Mouse (Mus musculus): ENCODE results near the gene Snx25. TPM values are rescaled to one million over a fixed set of nuclear protein-coding genes. Genes with fewer than 3 reads are reported as not detected.
"Not testable (repeated sequence)": the region's sequence is repeated elsewhere in the genome, so short reads cannot be mapped to it uniquely, and the experiment has no call there.

Gene Snx25
- polyA plus RNA-seq, 1 experiment from 2014 or later, result 3.1 TPM

DNA sequence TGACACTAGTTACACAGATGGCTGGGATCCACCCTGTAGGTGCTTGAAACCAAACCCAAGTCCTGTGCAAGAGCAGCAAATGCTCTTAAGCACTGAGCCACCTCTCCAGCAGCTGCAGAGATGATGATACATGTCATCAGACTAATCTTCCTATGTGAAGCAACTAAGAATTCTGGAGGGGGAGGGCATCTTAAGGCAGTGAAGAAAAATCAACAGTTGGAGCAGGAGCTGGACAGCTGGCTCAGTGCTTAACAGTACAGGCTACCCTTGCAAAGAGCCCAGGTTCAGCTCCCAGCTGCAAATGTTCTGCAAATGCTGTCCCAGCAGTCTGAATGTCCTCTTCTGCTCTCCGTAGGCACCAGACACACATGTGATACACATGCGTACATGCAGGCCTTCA lies 29.5 kb downstream of the Snx25 start:
- Histone ChIP-seq H3K27ac (replicated peaks) (no peak overlapping the region), H3K4me1 (replicated peaks; ENCODE audit: control insufficient read depth, insufficient read depth) (no peaks in the 10 kb centered on the region), H3K4me3 (ENCODE audit: low read depth, low read length) (no peak overlapping the region), H3K36me3 (ENCODE audit: control insufficient read depth, insufficient read depth, low read length) (no peaks in the 10 kb centered on the region), H3K9me3 (ENCODE audit: control insufficient read depth, low read length) (no peaks in the 10 kb centered on the region), H3K4me2 (replicated peaks; ENCODE audit: low read depth) (no peak overlapping the region), H3K9ac (ENCODE audit: low read length) (no peak overlapping the region), H3K27me3 (ENCODE audit: control insufficient read depth, insufficient read depth, low read length) (no peaks in the 10 kb centered on the region)
- TF ChIP-seq CTCF (IDR thresholded peaks at IDR 0.05; ENCODE audit: low read depth) (no peak), EP300 (optimal IDR thresholded peaks at IDR 0.05) (no peak)
- ATAC-seq (ENCODE audit: low FRiP score, low TSS enrichment) (no peak), DNase-seq (ENCODE audit: low spot score) (no peak)
- whole genome bisulfite sequencing, result 84% methylated on average over 2 of the region's 2 CpGs

DNA sequence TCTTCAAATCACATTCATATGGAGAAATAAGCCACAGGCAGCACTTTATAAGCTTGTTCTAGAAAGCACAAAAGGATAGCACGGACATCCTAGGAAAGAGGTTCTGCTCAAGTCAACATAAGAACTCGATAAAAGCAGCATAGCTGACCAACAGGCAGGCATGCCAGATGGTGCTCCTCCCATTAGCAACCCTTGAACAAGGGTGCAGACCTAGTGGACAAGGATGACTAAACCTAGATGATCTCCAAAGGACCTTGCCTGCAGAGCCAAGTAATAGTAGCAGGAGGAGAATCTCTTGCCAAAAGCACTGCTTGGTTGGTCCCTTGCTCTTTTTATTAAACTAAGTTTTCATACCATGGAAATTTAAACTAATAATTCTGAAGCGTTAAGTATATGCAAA lies 32.8 kb downstream of the Snx25 start:
- H3K9me3 ChIP-seq (ENCODE audit: control insufficient read depth, low read length), result no peaks in the 10 kb centered on the region
- 88% methylated on average over 3 of the region's 3 CpGs for WGBS

DNA sequence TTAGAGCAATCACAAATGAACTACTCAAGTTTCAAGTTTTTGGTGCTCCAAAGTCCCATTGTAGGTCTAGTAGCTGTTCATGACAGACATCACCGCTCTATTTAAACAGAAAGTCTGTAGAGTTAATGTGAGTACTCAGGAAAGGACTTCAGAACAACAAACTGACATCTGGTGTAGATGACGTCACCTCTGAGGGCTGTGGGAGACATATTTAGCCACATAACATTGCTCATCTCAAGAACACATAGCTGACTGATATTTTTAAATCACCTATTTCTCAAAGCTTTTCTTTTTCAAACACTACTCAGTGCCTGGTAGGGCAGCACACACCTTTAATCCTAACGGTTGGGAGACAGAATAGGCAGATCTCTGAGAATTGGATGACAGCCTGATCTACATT lies 34.8 kb downstream of the Snx25 start:
- WGBS, result 73% methylated on average over 3 of the region's 3 CpGs
- no peaks in the 10 kb centered on the region for H3K27me3 ChIP-seq (ENCODE audit: control insufficient read depth, insufficient read depth, low read length)
- H3K27ac ChIP-seq (replicated peaks), result no peak overlapping the region
- no peak overlapping the region for H3K4me3 ChIP-seq (ENCODE audit: low read depth, low read length)
- H3K36me3 ChIP-seq (ENCODE audit: control insufficient read depth, insufficient read depth, low read length), result no peaks in the 10 kb centered on the region
- TF ChIP-seq EP300 (optimal IDR thresholded peaks at IDR 0.05) (no peak), CTCF (IDR thresholded peaks at IDR 0.05; ENCODE audit: low read depth) (no peak)
- ATAC-seq (ENCODE audit: low FRiP score, low TSS enrichment), result no peak
- no peaks in the 10 kb centered on the region for H3K9me3 ChIP-seq (ENCODE audit: control insufficient read depth, low read length)
- H3K9ac ChIP-seq (ENCODE audit: low read length), result no peak overlapping the region
- H3K4me2 ChIP-seq (replicated peaks; ENCODE audit: low read depth), result no peak overlapping the region
- no peaks in the 10 kb centered on the region for H3K4me1 ChIP-seq (replicated peaks; ENCODE audit: control insufficient read depth, insufficient read depth)
- no peak for DNase-seq (ENCODE audit: low spot score)

More for the DNA sequence above, 32.8 kb downstream of the Snx25 start:
- Histone ChIP-seq H3K9ac (ENCODE audit: low read length) (no peak overlapping the region), H3K4me3 (ENCODE audit: low read depth, low read length) (no peak overlapping the region), H3K27me3 (ENCODE audit: control insufficient read depth, insufficient read depth, low read length) (no peaks in the 10 kb centered on the region), H3K4me2 (replicated peaks; ENCODE audit: low read depth) (no peak overlapping the region), H3K27ac (replicated peaks) (no peak overlapping the region), H3K4me1 (replicated peaks; ENCODE audit: control insufficient read depth, insufficient read depth) (no peaks in the 10 kb centered on the region), H3K36me3 (ENCODE audit: control insufficient read depth, insufficient read depth, low read length) (no peaks in the 10 kb centered on the region)
- no peak for TF ChIP-seq EP300 (optimal IDR thresholded peaks at IDR 0.05)
- TF ChIP-seq CTCF (IDR thresholded peaks at IDR 0.05; ENCODE audit: low read depth), result no peak
- DNase-seq (ENCODE audit: low spot score), result no peak
- no peak for ATAC-seq (ENCODE audit: low FRiP score, low TSS enrichment)

DNA sequence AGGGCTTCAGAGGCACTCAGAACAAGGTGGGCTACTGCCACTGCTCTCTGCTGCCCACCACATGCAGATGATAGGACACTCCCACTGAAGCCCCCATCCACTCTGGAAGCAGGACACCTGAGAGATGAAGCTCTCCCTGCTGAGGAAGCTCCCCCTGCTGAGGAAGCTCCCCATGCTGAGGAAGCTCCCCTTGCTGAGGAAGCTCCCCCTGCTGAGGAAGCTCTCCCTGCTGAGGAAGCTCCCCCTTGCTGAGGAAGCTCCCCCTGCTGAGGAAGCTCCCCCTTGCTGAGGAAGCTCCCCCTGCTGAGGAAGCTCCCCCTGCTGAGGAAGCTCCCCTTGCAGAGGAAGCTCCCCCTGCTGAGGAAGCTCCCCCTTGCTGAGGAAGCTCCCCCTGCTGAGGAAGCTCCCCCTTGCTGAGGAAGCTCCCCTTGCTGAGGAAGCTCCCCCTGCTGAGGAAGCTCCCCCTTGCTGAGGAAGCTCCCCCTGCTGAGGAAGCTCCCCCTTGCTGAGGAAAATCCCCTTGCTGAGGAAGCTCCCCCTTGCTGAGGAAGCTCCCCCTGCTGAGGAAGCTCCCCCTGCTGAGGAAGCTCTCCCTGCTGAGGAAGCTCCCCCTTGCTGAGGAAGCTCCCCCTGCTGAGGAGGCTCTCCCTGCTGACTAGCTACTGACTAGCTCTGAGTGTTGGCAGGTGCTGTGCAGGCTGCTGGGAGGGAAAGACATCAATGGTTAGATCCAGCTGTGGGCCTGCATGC lies 38.4 kb downstream of the Snx25 start:
- H3K9me3 ChIP-seq (ENCODE audit: control insufficient read depth, low read length); H3K4me2 ChIP-seq (replicated peaks; ENCODE audit: low read depth); H3K36me3 ChIP-seq (ENCODE audit: control insufficient read depth, insufficient read depth, low read length); H3K4me1 ChIP-seq (replicated peaks; ENCODE audit: control insufficient read depth, insufficient read depth); H3K27me3 ChIP-seq (ENCODE audit: control insufficient read depth, insufficient read depth, low read length); ATAC-seq (ENCODE audit: low FRiP score, low TSS enrichment); H3K4me3 ChIP-seq (ENCODE audit: low read depth, low read length); H3K9ac ChIP-seq (ENCODE audit: low read length); H3K27ac ChIP-seq (replicated peaks); DNase-seq (ENCODE audit: low spot score): not testable (repeated sequence)
- 0 out of 2 replicates have a peak, but pooled peaks have one; percentile 2 for TF ChIP-seq CTCF (IDR thresholded peaks at IDR 0.05; ENCODE audit: low read depth)

DNA sequence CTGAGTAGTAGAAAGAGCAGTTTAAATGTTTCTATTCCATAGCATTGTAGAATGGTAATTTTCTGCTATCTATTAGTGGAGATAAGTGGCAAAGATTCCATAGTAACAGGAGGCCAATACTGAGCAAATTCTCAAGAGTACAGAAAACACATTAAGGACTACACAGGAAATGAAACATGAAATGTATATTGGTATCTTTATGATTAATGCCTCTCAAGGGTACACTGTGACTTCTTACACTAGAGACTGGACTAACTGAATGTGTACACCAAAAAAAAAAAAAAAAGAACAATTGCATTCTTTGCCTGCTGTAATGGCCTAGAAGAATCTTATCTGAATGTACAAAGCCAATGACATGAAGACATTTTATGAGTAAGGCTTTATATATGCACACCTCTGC lies 44.3 kb downstream of the Snx25 start:
- no peak for DNase-seq (ENCODE audit: low spot score)
- no peak for ATAC-seq (ENCODE audit: low FRiP score, low TSS enrichment)
- Histone ChIP-seq H3K4me3 (ENCODE audit: low read depth, low read length) (no peak overlapping the region), H3K27ac (replicated peaks) (no peak overlapping the region), H3K4me2 (replicated peaks; ENCODE audit: low read depth) (no peak overlapping the region), H3K9me3 (ENCODE audit: control insufficient read depth, low read length) (no peaks in the 10 kb centered on the region), H3K27me3 (ENCODE audit: control insufficient read depth, insufficient read depth, low read length) (no peaks in the 10 kb centered on the region), H3K4me1 (replicated peaks; ENCODE audit: control insufficient read depth, insufficient read depth) (no peaks in the 10 kb centered on the region), H3K36me3 (ENCODE audit: control insufficient read depth, insufficient read depth, low read length) (peaks cover 2% of the 10 kb centered on the region; the same call in 1 of the 2 replicates), H3K9ac (ENCODE audit: low read length) (no peak overlapping the region)
- no peak for TF ChIP-seq CTCF (IDR thresholded peaks at IDR 0.05; ENCODE audit: low read depth)
- TF ChIP-seq EP300 (optimal IDR thresholded peaks at IDR 0.05), result no peak

DNA sequence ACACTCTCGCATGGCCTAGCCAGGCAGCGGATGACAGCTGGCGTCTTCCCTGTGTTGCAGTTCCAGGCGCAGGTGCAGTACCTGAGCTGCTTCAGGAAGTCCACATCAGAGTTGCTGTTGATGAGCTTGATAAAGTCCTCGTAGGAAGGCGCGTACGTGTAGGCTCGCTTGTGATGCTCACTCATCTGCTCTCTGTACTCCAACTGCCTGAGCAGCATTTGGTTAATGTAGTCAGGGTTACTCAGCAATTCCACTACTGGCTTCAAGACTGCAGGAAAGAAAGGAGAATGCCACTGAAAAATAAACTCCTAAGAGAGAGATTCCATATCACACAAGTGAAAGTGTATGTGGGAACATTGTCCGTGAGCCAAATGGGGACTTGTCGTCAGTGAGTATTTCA lies 48.5 kb downstream of the Snx25 start:
- DNase-seq (ENCODE audit: low spot score), result no peak
- H3K4me2 ChIP-seq (replicated peaks; ENCODE audit: low read depth), result no peak overlapping the region
- no peak overlapping the region for H3K4me3 ChIP-seq (ENCODE audit: low read depth, low read length)
- H3K4me1 ChIP-seq (replicated peaks; ENCODE audit: control insufficient read depth, insufficient read depth), result no peaks in the 10 kb centered on the region
- TF ChIP-seq EP300 (optimal IDR thresholded peaks at IDR 0.05), result no peak
- no peak for TF ChIP-seq CTCF (IDR thresholded peaks at IDR 0.05; ENCODE audit: low read depth)
- H3K27me3 ChIP-seq (ENCODE audit: control insufficient read depth, insufficient read depth, low read length), result no peaks in the 10 kb centered on the region
- H3K9me3 ChIP-seq (ENCODE audit: control insufficient read depth, low read length), result no peaks in the 10 kb centered on the region
- peaks cover 2% of the 10 kb centered on the region; the same call in 1 of the 2 replicates for H3K36me3 ChIP-seq (ENCODE audit: control insufficient read depth, insufficient read depth, low read length)
- WGBS, result 94% methylated on average over 11 of the region's 11 CpGs
- H3K9ac ChIP-seq (ENCODE audit: low read length), result no peak overlapping the region
- H3K27ac ChIP-seq (replicated peaks), result no peak overlapping the region
- no peak for ATAC-seq (ENCODE audit: low FRiP score, low TSS enrichment)
